Mouse (Mus musculus) ES-Bruce4 (cell line): Measurements from ENCODE around the gene Plscr5.
"Not testable (repeated sequence)": the region's sequence is repeated elsewhere in the genome, so short reads cannot be mapped to it uniquely, and the experiment has no call there.

Experiments used
- CTCF ChIP-seq: IDR thresholded peaks from one replicate; pipeline ENCODE4 v1.8.1; 2011; ENCODE audit warnings: low read depth, low read length
- POLR2A ChIP-seq: IDR thresholded peaks from one replicate; pipeline ENCODE4 v1.8.1; 2011; ENCODE audit warnings: low read length; ENCODE audit not compliant: insufficient read depth

DNA sequence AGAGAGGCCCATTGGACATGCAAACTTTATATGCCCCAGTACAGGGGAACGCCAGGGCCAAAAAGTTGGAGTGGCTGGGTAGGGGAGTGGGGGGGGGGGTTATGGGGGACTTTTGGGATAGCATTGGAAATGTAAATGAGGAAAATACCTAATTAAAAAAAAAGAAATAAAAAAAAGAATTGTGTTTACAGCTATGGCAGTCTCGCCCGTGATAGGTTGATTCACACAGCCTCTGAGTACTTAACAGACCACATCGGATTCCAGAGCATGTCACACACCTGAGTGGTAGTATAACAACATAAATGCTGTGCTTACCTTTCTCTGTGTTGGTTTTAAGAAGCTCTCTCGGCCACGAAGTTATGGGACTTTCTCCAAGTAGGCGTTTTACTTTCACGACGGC is at the start of gene Plscr5:
- TF ChIP-seq CTCF, POLR2A: not testable (repeated sequence)
